Mouse (Mus musculus): ENCODE data around the gene Dhx40. TPM values are rescaled to one million over a fixed set of nuclear protein-coding genes. Genes with fewer than 3 reads are reported as not detected.

Gene Dhx40
- total RNA-seq (2021) = 10 to 100 TPM; 17.8 to 18.0 TPM

- intact Hi-C loops (cut with DNase I) = no loop called here
Observed at GRCm38 (mm10) chr11:86807505-86807989, at the start of gene Dhx40. Dhx40 (minus strand) TSS chr11:86807746.

GRCm38 (mm10) chr11:86855639-86856425 is 48.3 kb upstream of the Dhx40 start:
- DNase-seq (ENCODE audit: low spot score) = no peak
- intact Hi-C loops (cut with DNase I) = no loop called here

More at GRCm38 (mm10) chr11:86807505-86807989, at the start of gene Dhx40:
- DNase-seq (ENCODE audit: low spot score) = peak; percentile 85

GRCm38 (mm10) chr11:86853081-86853480 is 45.5 kb upstream of the Dhx40 start:
- intact Hi-C loops (cut with DNase I) = no loop called here
- no peak for DNase-seq (ENCODE audit: low spot score)

GRCm38 (mm10) chr11:86852534-86853054 is 45.0 kb upstream of the Dhx40 start:
- DNase-seq (ENCODE audit: low spot score) = no peak
- intact Hi-C loops (cut with DNase I) = no loop called here

GRCm38 (mm10) chr11:86851714-86852533 is 44.4 kb upstream of the Dhx40 start:
- DNase-seq (ENCODE audit: low spot score) = no peak
- intact Hi-C loops (cut with DNase I) = no loop called here

GRCm38 (mm10) chr11:86851234-86851671 is 43.7 kb upstream of the Dhx40 start:
- intact Hi-C loops (cut with DNase I) = no loop called here
- DNase-seq (ENCODE audit: low spot score) = no peak

- DNase-seq (ENCODE audit: low spot score) = no peak
- intact Hi-C loops (cut with DNase I) = no loop called here
Observed at GRCm38 (mm10) chr11:86843831-86844230, 36.3 kb upstream of the Dhx40 start.

- DNase-seq (ENCODE audit: low spot score) = no peak
Observed at GRCm38 (mm10) chr11:86841261-86841660, 33.7 kb upstream of the Dhx40 start.

GRCm38 (mm10) chr11:86840511-86841154 is 33.1 kb upstream of the Dhx40 start:
- intact Hi-C loops (cut with DNase I) = no loop called here

More at GRCm38 (mm10) chr11:86841261-86841660, 33.7 kb upstream of the Dhx40 start:
- intact Hi-C loops (cut with DNase I) = no loop called here

GRCm38 (mm10) chr11:86839716-86840447 is 32.3 kb upstream of the Dhx40 start:
- DNase-seq (ENCODE audit: low spot score) = no peak

More at GRCm38 (mm10) chr11:86840511-86841154, 33.1 kb upstream of the Dhx40 start:
- peak; percentile 58 for DNase-seq (ENCODE audit: low spot score)

GRCm38 (mm10) chr11:86838792-86839191 is 31.2 kb upstream of the Dhx40 start:
- no peak for DNase-seq (ENCODE audit: low spot score)
- intact Hi-C loops (cut with DNase I) = loop anchor here (5.0 to 10.0 kb wide), 3 partner anchors 36 to 174 kb away; no protein-coding TSS in a partner anchor

More at GRCm38 (mm10) chr11:86839716-86840447, 32.3 kb upstream of the Dhx40 start:
- intact Hi-C loops (cut with DNase I) = loop anchor here (5.0 to 10.0 kb wide), 3 partner anchors 38 to 172 kb away; no protein-coding TSS in a partner anchor

- peak; percentile 46 for DNase-seq (ENCODE audit: low spot score)
- intact Hi-C loops (cut with DNase I) = loop anchor here (5.0 to 10.0 kb wide), 3 partner anchors 34 to 176 kb away; no protein-coding TSS in a partner anchor
Observed at GRCm38 (mm10) chr11:86836366-86836765, 28.8 kb upstream of the Dhx40 start.

- intact Hi-C loops (cut with DNase I) = loop anchor here (5.0 to 10.0 kb wide), 3 partner anchors 32 to 178 kb away; no protein-coding TSS in a partner anchor
- no peak for DNase-seq (ENCODE audit: low spot score)
Observed at GRCm38 (mm10) chr11:86834628-86835338, 27.2 kb upstream of the Dhx40 start.

- no peak for DNase-seq (ENCODE audit: low spot score)
- intact Hi-C loops (cut with DNase I) = loop anchor here (10.0 kb wide), 1 partner anchor 59 kb away; no protein-coding TSS in a partner anchor
Observed at GRCm38 (mm10) chr11:86834050-86834449, 26.5 kb upstream of the Dhx40 start.

GRCm38 (mm10) chr11:86833153-86833552 is 25.6 kb upstream of the Dhx40 start:
- intact Hi-C loops (cut with DNase I) = loop anchor here (10.0 kb wide), 1 partner anchor 58 kb away; no protein-coding TSS in a partner anchor
- no peak for DNase-seq (ENCODE audit: low spot score)

- intact Hi-C loops (cut with DNase I) = no loop called here
- DNase-seq (ENCODE audit: low spot score) = no peak
Observed at GRCm38 (mm10) chr11:86828396-86828795, 20.9 kb upstream of the Dhx40 start.

GRCm38 (mm10) chr11:86827476-86828245 is 20.1 kb upstream of the Dhx40 start:
- intact Hi-C loops (cut with DNase I) = no loop called here
- DNase-seq (ENCODE audit: low spot score) = no peak
